Mouse (Mus musculus): ENCODE measurements around the gene Akr1b3. TPM values are rescaled to one million over a fixed set of nuclear protein-coding genes. Genes with fewer than 3 reads are reported as not detected.
"Not testable (repeated sequence)": the region's sequence is repeated elsewhere in the genome, so short reads cannot be mapped to it uniquely, and the experiment has no call there.

Akr1b3 gene
- total RNA-seq (2021): 100 to 1,000 TPM; 214 to 249 TPM
- long read RNA-seq, experiment 1, full-length matches to known transcripts: 101 of 105 reads
- long read RNA-seq, experiment 1, partial matches to known transcripts: 4 of 105 reads
- long read RNA-seq, experiment 1, other reads (novel, unspliced or antisense): 0 of 105 reads
- long read RNA-seq, experiment 2, full-length matches to known transcripts: 139 of 144 reads
- long read RNA-seq, experiment 2, partial matches to known transcripts: 5 of 144 reads
- long read RNA-seq, experiment 2, other reads (novel, unspliced or antisense): 0 of 144 reads

GRCm38 (mm10) chr6:34316854-34317771, at the start of gene Akr1b3:
Akr1b3 (minus strand) TSS chr6:34317478.
- peak; percentile 82 for DNase-seq

GRCm38 (mm10) chr6:34364217-34365136, 47.2 kb upstream of the Akr1b3 start:
- DNase-seq: no peak

GRCm38 (mm10) chr6:34355841-34356240, 38.6 kb upstream of the Akr1b3 start:
- DNase-seq: no peak

- DNase-seq: no peak
Measured at GRCm38 (mm10) chr6:34355349-34355747, 38.1 kb upstream of the Akr1b3 start.

- no peak for DNase-seq
Measured at GRCm38 (mm10) chr6:34354354-34355348, 37.4 kb upstream of the Akr1b3 start.

GRCm38 (mm10) chr6:34353658-34354353, 36.5 kb upstream of the Akr1b3 start, which contains the start of gene Akr1b8:
Akr1b8 (plus strand) TSS chr6:34354119.
- DNase-seq: no peak

GRCm38 (mm10) chr6:34352401-34352800, 35.1 kb upstream of the Akr1b3 start:
- no peak for DNase-seq

- not testable (repeated sequence) for DNase-seq
Measured at GRCm38 (mm10) chr6:34351481-34351880, 34.2 kb upstream of the Akr1b3 start.

GRCm38 (mm10) chr6:34350037-34350699, 32.9 kb upstream of the Akr1b3 start:
- no peak for DNase-seq

GRCm38 (mm10) chr6:34346096-34346898, 29.0 kb upstream of the Akr1b3 start:
- DNase-seq: peak; percentile 74

GRCm38 (mm10) chr6:34344935-34345334, 27.7 kb upstream of the Akr1b3 start:
- no peak for DNase-seq

GRCm38 (mm10) chr6:34344135-34344850, 27.0 kb upstream of the Akr1b3 start:
- no peak for DNase-seq

GRCm38 (mm10) chr6:34343426-34343825, 26.1 kb upstream of the Akr1b3 start:
- DNase-seq: no peak

GRCm38 (mm10) chr6:34342476-34342875, 25.2 kb upstream of the Akr1b3 start:
- DNase-seq: no peak

- no peak for DNase-seq
Measured at GRCm38 (mm10) chr6:34341991-34342390, 24.7 kb upstream of the Akr1b3 start.

GRCm38 (mm10) chr6:34337799-34338198, 20.5 kb upstream of the Akr1b3 start:
- no peak for DNase-seq

- no peak for DNase-seq
Measured at GRCm38 (mm10) chr6:34334673-34335072, 17.4 kb upstream of the Akr1b3 start.

GRCm38 (mm10) chr6:34331804-34332203, 14.5 kb upstream of the Akr1b3 start:
- DNase-seq: not testable (repeated sequence)
